ENCODE assay signal across 17 mouse cellular contexts in genomic region chr6:147106716-147107115, GRCm38 (mm10). TPM values are rescaled to one million over a fixed set of nuclear protein-coding genes. Genes with fewer than 3 reads are reported as not detected.
"Had no signal": no experiment of that assay in that cellular context is flagged by ENCODE, and none has a peak within 500 bp of the region (broad histone marks: within the 10 kb centered on the region; RNA-seq: fewer than 3 reads in every experiment).

No protein-coding gene starts in this region.

- DNase-seq: layer of hippocampus, adult 9-11 months; layer of hippocampus, postnatal 36 days; lung, embryonic 14.5 days; lung, postnatal 10 days; lung, postnatal 4 days; thymus, postnatal 4 days had no signal

- H3K4me3 ChIP-seq: limb, embryonic 15.5 days; megakaryocyte, embryonic 14.5 days; midbrain, embryonic 15.5 days; neural tube, embryonic 12.5 days had no signal

- ATAC-seq: hindbrain, embryonic 16.5 days; inflammation-experienced regulatory T-cells, adult 6 months; midbrain, embryonic 15.5 days had no signal

- H3K9me3 ChIP-seq: limb, embryonic 15.5 days; megakaryocyte, embryonic 14.5 days; midbrain, embryonic 15.5 days; neural tube, embryonic 12.5 days had no signal

- H3K27me3 ChIP-seq: limb, embryonic 15.5 days; megakaryocyte, embryonic 14.5 days; midbrain, embryonic 15.5 days; neural tube, embryonic 12.5 days had no signal

- H3K9ac ChIP-seq: limb, embryonic 15.5 days; liver, embryonic 14.5 days; lung, embryonic 14.5 days; midbrain, embryonic 15.5 days; neural tube, embryonic 12.5 days had no signal

- H3K4me1 ChIP-seq: limb, embryonic 15.5 days; midbrain, embryonic 15.5 days; neural tube, embryonic 12.5 days had no signal

- H3K27ac ChIP-seq: limb, embryonic 15.5 days; liver, embryonic 14.5 days; midbrain, embryonic 15.5 days; neural tube, embryonic 12.5 days; stomach, postnatal 0 days had no signal

- H3K4me2 ChIP-seq: limb, embryonic 15.5 days; lung, embryonic 14.5 days; midbrain, embryonic 11.5 days; midbrain, embryonic 15.5 days; neural tube, embryonic 12.5 days had no signal

RNA-seq across cellular contexts. Expression of gene Mansc4, which starts 19.9 kb away (rescaled TPM):
- total RNA-seq: monocyte, adult 5-6 weeks; neutrophil, adult 5-6 weeks had no signal
- polyA plus RNA-seq: liver, embryonic 14.5 days had no signal
